Mouse (Mus musculus) lung, postnatal 4 days (tissue): ENCODE results near the gene Sae1.
"Not testable (repeated sequence)": the region's sequence is repeated elsewhere in the genome, so short reads cannot be mapped to it uniquely, and the experiment has no call there.

Experiments used
- DNase-seq, 2 experiments: peaks; one replicate each; pipeline ENCODE4 v3.0.0; 2021

Sae1 gene

GRCm38 (mm10) chr7:16308555-16309317, 78.9 kb downstream of the Sae1 start:
- DNase-seq, result peak in 1 of 2 experiments; percentile 42

GRCm38 (mm10) chr7:16308093-16308492, 79.5 kb downstream of the Sae1 start, which contains the start of gene Bbc3:
Gene Bbc3, plus strand, starts transcription at chr7:16308393.
- DNase-seq, result not testable (repeated sequence)

DNA sequence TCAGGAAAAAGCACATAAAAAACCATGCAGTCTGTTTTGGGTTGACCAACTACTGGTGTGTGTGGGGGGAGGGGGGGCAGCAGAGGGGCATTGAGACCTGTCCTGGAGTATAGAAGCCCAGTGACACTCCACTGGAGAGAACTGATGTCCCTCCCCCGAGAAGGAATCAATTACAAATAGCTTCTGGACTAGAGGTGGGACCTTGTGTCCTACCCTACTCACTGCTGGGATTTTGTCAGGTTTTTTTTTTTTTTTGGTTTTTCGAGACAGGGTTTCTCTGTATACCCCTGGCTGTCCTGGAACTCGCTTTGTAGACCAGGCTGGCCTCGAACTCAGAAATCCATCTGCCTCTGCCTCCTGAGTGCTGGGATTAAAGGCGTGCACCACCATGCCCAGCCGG, 80.5 kb downstream of the Sae1 start:
- not testable (repeated sequence) for DNase-seq

- peak; percentile 89 to 93 for DNase-seq
Measured at GRCm38 (mm10) chr7:16299419-16300035, 88.1 kb downstream of the Sae1 start.

DNA sequence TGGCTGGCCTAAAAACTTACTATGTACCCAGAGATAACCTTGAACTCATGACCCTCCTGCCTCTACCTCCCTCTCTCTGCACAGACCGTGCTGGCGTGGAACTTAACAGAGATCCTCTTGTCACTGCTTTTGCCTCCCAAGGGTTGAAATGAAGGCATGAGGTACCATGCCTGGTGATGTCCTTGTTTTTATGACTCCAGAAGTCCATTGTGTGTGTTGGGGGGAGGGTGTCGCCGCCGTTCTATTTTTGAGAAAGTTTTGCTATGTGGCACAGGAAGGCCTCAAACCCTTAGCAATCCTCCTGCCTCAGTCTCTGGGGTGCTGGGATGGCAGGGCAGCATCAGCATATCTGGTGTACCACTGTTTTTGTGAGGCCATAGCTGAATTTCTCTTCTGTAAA, 88.7 kb downstream of the Sae1 start:
- DNase-seq, result no peak

- DNase-seq, result no peak
Measured at GRCm38 (mm10) chr7:16297616-16298015, 90.0 kb downstream of the Sae1 start.

DNA sequence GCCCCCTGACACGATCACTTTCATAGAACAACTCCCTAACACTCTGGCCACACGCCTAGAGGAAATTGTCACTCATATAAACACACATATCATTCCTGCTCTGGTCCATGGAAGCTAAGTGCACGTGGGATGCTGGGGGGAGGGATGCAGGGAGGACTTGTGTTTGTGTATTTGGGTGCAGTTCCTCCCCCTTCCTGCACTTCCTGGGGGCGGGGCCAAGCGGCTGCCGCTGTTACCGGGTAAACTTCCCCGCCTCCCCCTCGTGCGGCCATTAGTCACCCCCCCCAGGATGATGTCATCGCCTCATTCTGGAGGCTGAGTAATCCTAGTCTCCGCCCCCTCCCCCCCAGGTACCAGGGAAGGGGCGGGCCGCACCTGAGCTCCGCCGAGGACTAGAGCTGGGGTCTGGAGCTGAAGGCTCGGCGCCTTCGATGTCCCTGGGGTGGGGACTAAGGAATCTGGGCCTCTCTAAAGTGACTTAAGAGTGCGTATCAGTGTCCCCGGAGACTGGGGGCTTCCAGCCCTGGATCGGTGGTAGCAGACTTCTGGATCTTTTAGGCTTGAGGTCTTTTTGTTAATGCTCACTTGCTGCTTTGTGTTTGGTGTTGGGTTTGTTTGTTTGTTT, 90.7 kb downstream of the Sae1 start:
- DNase-seq, result peak; percentile 93 to 94

GRCm38 (mm10) chr7:16296146-16296545, 91.5 kb downstream of the Sae1 start:
- DNase-seq, result no peak

GRCm38 (mm10) chr7:16295321-16295900, 92.2 kb downstream of the Sae1 start:
- DNase-seq, result peak; percentile 82 to 90

DNA sequence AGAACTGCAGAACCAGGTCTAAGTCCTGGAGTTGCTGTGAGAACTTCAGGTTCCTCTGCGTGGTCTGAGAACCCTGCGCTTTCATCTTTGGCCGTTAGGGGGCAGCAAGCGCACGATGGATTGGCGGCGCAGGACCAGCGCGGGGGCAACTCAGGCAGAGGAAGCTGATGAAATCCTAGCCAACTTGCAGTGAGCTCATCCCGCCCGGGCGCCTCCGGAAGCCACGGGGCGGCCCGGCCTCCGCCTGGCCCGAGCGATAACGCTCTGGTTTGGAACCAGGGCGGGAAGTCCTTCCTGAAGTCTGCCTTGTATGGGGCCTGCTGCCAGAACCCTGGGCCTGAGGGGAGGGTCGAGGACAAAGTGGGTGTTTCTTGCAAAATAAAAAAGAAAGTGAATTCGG, 92.8 kb downstream of the Sae1 start:
- DNase-seq, result peak; percentile 97

GRCm38 (mm10) chr7:16294346-16294745, 93.3 kb downstream of the Sae1 start:
- peak; percentile 62 to 72 for DNase-seq

- no peak for DNase-seq
Measured at GRCm38 (mm10) chr7:16287791-16288190, 99.8 kb downstream of the Sae1 start.

DNA sequence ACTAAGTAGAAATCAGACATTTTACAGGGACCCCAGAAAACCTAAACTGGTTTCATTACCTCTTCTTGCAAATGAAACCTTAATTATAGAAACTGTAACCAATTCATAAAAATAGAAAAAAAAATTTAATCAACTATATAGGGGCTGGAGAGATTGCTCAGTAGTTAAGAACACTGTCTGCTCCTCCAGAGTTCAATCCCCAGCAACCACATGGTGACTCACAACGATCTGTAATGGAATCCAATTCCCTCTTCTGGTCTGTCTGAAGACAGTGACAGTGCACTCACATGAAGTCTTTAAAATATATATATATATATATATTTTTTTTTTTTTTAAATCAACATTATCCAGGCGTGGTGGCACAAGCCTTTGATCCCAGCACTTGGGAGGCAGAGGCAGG, 100.6 kb downstream of the Sae1 start:
- no peak for DNase-seq

DNA sequence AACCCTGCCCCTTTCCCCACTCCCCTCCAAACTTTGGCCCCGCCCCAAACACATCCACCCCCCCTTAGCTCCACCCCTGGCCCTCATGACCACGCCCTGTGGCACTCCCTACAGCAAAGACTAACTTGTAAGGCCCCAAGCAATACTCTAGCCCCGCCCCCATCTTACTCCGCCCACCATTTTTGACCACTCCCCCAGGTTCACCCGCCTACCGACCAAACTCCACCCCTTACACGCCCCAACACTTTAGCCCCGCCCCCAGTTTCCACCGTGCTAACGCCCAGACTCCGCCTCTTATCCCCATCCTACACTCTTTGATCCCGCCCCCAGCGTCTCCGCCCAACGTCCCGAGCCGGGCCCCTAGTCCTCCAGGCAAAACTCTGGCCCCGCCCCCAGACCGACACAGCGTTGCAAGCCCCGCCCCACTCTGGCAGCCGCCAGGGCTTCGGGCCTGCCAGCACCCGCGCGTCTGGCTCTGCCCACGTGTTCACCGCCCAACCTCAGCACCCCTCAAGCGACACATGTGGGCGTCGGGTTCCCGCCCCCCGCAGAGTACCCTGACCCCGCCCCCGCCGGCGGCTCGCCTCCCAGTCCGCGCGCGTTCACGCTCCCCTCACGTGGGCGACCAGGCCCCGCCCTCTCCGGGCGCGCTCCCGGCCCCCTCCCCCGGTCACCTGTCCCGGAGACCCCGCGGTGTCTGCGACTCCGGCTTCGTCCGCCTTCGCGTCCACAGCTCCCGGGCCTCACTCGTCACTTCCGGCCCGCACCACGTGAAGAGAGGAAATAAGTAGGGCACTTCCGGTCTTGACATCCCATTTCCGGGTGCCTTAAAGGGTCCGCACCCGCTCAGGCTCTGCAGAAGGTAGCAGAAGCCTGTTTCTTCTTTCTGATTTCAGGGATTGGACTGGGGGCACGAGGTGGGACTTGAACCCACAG, 101.3 kb downstream of the Sae1 start, which contains the start of gene Ccdc9:
Ccdc9 (minus strand) TSS at position 770 of the 936 bp plus-strand sequence.
- peak; percentile 100 for DNase-seq

DNA sequence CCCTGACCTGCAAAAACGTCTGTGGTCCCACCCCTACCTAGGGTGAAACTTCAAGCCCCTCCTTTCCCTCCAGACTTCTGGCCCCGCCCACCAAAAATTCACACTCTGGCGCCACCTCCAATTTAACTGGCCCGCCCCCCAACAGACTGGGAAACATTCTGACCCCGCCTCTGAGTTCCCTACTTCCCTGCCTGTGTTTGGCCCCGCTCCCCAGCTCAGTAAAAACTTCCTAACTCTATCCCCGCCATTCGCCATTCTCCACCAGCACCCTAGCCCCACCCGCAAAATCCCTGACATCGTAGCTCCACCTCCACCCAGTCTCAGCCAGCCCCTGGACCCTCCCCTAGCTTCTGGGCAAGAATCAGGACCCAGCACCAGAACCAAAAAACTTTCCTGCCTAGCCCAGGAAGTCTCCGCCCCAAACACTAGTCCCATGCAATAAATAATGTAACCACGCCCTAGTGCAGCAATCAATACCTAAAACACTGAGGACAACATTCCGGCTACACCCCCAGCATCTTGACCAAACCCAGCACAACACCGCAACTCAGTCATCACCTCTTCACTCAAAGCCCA, 102.1 kb downstream of the Sae1 start:
- peak; percentile 87 to 90 for DNase-seq

DNA sequence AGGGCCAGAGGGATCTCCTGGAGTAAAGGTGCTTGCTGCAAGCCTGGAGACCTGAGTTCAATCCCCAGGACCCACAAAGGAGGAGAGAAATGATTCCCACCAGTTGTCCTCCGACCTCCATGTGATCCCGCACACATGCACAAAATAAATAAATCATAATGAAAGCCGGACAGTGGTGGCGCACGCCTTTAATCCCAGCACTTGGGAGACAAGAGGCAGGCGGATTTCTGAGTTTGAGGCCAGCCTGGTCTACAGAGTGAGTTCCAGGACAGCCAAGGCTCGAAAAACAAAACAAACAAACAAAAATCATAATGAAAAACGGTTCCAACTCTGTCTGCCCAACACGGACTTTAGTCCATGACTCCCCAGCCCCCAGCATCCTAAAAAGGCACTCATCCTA, 102.7 kb downstream of the Sae1 start:
- DNase-seq, result no peak

- DNase-seq, result no peak
Measured at GRCm38 (mm10) chr7:16284001-16284400, 103.6 kb downstream of the Sae1 start.

GRCm38 (mm10) chr7:16282334-16282733, 105.3 kb downstream of the Sae1 start:
- no peak for DNase-seq

DNA sequence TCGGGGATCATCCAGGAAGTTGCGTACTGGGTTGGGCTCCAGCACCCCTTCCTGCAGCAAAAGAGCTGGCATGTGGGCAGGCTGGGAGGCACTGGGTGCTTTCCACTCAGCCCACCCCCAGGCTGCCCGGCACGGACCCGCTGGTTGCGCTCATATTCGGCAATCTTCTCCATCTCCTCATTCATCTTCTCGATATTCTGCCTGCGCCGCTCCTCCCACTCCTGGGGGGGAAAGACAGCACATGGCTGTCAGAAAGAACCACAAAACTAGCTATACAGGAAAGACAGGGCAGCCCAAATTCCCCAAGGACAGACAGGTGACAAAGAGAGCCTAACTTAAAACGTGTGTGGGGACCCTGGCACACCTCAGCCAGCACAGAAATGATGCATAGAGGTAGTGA, 106.9 kb downstream of the Sae1 start:
- no peak for DNase-seq

- no peak for DNase-seq
Measured at GRCm38 (mm10) chr7:16274922-16275890, 112.4 kb downstream of the Sae1 start.

- peak in 1 of 2 experiments; percentile 84 for DNase-seq
Measured at GRCm38 (mm10) chr7:16273766-16274140, 113.9 kb downstream of the Sae1 start.
